Mouse (Mus musculus) mature B cell (primary cell): ENCODE measurements around the gene Zfp52.

Experiments
- in situ Hi-C: fragments of 300-500 bp; cut with MboI; formaldehyde crosslinking; loops from 2 replicates; pipeline ENCODE4 v1.14.3; 2019

The Zfp52 gene

DNA sequence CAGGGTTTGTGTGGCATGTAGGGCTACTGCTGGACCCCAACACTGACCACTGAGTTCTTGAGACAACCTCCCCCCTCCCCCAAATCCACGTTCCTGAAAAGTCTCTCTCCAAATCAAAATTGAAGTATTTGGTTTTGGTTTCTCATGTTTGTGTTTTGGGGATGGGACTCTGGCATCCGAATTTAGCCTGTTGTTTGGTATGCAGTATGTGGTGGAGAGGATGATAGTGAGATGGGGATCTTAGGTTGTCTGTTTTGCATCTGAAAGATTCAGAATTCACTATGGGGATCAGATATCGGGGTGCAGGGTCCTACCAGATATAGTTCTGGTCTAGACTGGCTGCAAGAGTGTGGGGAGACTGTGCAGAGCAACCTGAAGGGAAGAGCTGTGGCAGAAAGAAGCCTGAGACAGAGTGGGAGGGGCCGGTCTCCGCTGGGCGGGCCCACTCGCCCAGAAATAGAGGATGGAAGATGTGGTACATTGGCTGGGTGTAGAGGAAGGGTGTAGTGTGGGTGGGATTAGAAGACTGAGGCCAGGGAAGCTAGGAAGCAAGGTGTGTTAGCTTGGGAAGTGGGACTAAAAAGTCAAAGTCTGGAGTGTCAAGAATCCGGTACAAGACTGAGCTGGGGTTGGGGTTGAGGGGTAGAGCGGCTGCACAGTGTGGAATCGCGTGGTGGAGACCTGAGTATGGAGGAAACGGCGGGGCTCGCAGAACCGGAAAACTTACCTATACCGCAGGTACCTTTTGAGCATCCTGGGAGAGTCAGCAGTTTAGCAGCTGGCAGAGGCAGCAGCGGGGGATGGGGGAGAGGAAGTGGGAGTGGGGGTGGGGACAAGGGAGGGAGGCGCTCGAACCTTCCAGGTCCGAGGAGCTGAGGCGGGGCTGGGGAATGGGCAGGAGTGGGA, at the start of gene Zfp52:
TSS of gene Zfp52 (plus strand) at position 444 of the 906 bp plus-strand sequence.
- in situ Hi-C loops = no loop called here

DNA sequence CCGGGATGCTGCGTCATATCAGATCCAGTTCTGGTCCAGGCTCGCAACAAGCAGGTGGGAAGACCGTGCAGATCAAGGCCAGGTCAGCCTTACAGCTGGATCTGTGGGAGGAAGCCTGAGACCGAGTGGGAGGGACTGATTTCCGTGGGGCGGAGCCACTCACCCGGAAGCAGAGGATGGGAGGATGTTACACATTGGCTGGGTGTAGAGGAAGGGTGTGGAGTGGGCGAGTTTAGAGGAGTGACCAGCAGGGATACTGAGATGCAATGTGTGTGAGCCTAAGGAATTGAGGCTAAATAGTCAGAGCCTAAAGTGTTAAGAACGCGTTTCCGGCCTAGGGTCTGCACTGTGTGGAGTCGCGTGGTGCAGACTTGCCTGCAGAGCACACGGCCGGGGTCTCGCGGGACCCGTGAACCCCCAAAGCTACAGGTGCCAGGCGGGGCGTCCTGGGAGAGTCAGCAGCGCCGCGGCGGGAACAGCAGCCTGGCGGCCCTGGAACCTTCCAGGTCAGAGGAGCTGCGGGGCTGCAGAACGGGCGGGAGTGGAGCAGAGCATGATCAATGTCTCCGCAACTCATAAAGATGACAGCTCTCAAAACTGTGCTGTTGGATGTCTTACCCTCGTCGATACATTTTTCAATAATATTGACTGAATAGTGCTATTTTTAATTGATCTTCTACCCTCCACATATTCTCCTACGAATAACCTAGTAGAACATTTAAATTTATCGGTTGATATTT, 46.4 kb upstream of the Zfp52 start, which contains the start of gene Zfp53:
TSS of gene Zfp53 (plus strand) at position 239 of the 740 bp plus-strand sequence.
- in situ Hi-C loops = no loop called here

DNA sequence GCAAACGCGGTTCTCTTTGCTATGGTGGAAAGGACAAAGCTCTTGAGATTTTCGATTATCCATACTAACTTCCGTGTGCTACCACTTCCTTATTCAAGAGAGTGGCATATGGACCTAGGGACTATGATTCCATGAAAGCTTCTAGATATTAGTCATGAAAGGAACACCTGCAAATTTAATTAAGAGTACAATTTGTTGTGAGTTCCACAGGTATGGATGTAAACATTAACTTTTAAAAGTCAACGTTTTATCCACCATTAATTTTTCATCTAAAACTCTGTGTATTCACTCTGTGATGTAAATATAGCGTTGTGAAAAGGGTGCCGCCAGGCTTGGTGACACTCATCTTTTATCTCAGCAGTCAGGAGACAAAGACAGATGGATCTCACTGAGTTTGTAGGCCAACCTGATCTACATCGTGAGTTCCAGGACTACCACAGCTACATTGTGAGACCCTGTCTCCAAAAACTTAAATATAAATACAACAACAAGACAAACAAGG, 45.8 kb upstream of the Zfp52 start:
- in situ Hi-C loops = no loop called here

DNA sequence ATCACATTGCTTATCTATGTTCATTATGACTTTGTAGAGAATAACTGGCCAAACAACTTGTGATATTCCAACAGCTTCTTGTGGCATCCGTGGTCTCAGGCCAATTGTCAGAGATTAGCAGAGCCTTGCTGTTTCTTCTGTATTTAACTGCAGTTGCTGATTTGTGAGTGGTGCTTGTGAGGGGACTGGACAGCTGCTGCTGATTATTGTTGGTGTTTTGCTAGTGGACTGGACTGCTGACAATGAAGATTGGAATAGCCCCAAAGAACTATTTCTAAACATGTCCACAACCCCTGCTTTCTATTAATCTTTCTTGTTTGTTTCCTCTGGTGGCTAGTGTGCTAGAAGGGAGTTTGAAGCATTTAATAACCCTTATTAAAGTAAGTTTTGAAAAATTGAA, 34.0 kb upstream of the Zfp52 start:
- in situ Hi-C loops = no loop called here

DNA sequence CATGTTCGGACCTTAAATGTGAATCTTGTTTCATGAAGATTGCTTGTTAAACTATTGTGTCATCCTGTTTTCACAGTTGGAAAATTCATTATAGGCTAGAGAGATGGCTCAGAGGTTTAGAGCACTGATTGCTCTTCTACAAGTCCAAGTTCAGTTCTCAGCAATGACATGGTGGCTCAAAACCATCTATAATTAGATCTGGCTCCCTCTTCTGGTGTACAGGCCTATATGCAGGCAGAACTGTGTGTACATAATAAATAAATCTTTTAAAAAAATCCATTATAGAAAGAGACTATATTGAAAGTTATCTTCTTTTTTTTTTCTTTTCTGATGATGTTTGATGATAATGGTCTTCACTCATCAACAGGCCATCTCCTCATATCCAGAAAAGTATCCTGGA, 30.8 kb upstream of the Zfp52 start:
- in situ Hi-C loops = no loop called here

DNA sequence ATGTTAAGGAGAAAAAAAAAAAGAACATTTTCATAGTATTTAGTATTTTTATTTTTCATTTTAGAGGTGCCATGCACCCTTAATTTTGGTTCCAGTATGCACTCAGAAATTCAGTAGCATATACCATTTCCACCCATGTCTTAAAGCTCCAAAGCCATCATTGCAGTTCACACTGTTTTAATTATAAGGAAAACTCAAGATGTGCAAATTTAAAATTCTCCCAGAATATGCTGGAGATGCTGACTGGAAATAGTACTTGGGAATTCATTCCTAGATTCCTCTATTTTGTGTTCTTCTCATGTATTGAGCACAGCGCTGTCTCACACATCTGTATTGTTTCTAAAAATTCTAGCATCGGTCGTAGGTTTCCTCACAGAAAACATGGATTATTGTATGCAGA, 29.1 kb upstream of the Zfp52 start:
- in situ Hi-C loops = no loop called here

DNA sequence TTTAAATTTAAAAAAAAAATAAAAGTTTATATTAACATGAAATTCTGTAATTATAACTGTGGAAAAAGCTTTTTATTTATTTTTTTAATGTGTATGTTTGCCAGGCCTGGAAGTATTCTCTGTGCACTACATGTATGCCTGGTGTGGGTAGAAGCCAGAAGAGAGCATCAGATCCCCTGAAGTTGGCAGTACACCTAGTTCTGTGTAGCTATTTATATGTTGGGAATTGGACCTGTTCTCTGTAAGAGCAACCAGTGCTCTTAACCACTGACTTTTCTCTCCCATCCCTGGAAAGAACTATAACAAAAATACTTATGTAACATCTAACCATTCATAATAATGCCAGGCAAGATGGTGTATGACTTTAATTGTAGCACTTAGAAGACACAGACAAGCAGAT, 25.6 kb upstream of the Zfp52 start:
- in situ Hi-C loops = loop anchor here (10.0 kb wide), 1 partner anchor 235 kb away; no protein-coding TSS in a partner anchor

DNA sequence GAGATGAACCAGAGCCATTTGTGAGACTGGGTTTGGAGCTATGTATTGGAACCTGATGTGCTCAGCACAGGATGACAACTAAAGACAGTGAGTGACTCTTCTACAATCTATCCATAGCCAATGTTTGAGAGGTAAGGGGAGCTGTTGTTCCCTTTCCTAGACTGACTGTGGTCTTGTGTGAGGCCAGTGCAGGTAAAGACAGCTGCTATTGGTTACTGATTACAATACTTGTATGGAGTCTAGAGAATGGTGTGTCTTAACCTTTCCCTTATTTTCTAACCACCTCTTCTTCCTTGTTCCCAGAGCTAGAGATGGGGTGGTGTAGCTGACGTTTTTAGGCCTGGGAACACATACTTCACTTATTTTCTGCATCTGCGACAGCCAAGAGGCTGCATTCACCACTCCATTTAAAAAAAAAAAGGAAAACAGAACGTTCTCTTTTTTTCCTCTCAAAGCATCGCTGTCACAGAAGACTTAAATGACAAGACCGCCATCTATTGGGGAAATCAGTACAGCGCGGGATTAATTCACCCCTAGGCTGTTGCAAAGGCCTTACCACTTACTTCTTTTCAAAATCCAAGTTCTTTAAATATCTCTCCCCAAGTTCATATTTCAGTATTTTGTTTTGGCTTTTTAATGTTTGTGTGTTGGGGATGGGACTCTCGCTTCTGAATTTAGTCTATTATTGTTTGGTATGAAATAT, 19.8 kb upstream of the Zfp52 start:
- in situ Hi-C loops = loop anchor here (10.0 kb wide), 1 partner anchor 241 kb away; no protein-coding TSS in a partner anchor

DNA sequence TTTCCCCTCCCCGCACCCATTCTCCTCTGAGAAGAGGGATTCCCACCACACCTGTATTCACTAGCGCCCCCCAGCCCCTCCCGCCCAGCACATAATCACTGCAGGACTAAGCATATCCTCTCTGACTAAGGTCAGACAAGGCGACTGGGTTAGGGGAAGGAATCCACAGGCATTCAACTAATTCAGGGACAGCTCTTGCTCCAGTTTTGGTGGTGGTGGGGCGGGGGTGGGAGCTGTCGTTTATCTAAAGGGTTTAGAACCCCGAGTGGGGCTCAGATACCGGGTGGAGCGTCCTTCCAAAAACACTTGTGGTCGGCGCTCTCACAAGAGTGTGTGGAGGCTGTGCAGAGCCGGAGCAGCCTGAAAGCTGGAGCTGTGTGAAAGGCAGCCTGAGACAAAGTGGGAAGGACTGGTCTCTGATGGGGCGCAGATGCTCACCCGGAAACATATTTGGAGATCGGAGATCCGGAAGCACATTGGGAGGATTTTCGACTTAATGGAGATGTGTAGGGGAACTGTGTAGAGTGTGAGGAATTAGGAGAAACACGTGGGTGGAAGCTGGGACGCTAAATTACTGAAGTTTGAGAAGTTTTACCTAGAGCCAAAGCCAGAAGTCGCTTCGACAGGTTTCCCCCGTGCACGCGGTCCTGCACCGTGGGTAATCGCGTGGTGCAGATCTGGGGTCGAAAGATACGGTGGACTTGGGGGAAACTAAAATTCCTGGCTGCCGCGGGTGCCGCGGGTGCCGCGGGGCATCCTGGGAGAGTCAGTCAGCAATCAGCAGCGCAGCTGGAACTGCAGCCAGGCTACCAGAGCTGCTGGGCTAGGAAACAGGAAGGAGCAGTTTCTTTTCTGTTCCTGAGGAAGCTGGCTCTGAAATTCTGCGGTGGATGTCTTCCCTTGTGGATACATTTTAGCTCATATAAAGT, 18.9 kb upstream of the Zfp52 start:
- in situ Hi-C loops = loop anchor here (10.0 kb wide), 1 partner anchor 242 kb away; no protein-coding TSS in a partner anchor

DNA sequence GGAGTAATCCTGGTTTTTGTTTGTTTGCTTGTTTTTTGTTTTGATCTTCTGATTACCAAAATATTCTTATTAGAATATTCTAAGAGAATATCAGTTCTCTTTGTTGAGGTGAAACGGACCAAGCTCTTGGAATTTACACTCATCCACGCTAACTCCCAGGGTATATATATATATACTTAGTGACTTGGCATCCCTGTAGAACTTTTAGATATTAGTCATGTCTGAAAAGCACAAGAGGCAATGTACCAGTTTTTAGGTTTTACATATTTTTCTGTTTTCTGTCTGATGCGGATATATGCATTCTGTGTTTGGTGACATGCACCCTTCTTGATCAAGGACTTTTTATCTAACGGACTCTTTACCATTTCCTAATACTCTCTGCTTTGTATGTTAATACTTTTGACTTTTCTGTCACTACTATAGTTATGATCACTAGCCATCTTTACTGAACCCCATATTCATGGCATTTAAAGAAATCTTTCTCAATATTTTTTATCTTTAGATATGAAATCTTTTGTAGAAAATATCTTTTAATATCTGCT, 18.1 kb upstream of the Zfp52 start:
- in situ Hi-C loops = loop anchor here (10.0 kb wide), 1 partner anchor 242 kb away; no protein-coding TSS in a partner anchor

DNA sequence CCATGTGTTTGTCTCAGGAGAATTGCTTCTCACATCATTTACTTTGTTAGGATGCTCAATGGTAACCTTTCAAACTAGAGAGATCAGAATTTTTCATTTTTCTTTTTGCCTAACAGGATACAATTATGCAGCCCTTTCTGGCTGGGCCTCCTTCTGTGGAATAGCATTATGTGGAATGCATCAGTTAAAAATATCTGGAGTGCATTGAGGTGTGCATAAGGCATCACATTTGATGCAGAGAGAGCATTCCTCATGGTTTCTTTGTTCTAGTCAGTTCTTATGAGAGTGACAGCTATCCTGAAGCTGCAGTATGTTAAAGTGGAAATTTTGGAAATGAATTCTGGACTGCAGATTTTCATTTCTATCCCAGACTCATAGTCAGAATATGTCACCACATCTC, 9.1 kb upstream of the Zfp52 start:
- in situ Hi-C loops = no loop called here

DNA sequence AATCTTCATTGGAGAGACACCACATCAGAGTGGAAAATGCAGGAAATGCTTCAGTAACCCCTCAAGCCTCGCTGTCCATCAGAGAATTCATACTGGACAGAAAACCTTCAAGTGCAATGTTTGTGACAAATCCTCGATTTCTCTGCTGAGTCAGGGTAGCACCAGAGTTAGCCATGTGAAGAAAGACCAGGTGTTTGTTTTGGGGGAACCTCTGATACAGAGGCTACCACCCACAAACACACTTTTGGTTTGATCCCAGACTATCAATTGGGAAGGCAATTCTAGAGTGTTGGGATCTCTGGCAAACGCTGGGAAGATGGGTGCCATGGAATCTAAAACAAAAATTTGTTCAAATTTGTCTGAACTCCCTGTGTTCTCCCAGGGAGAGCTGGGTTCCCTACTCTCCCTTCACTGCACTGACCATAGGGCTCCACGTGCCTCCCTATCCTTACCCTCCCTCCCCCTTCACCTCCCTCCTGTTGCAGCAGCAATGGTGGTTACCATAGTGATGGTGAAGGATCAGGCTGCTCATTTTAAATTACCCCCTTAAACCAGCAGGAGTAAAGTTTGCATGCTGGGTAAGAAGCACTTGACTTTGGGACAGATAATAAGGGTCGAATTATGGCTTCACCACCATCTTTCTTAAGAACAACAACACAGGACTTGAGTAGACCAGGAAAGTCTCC, 4.6 kb upstream of the Zfp52 start:
- in situ Hi-C loops = no loop called here

DNA sequence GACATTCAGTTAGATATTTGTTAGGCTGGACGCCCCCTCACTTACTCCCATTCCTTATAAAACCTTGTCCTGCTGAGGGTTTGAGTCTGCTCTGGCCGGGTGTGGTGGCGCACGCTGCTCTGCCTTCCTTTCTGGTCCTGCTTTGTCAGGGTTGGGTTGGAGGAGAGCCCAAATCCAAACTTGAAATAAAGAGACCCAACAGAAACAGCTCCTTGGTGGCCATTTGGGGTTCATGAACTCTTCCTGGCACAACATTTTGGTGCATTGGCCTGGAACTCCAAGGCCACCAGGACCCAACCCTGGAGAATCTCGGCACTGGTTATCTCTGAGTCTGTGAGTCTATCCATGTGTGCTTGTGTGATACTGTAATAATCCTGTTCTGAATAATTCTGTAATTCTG, 3.7 kb upstream of the Zfp52 start:
- in situ Hi-C loops = no loop called here

DNA sequence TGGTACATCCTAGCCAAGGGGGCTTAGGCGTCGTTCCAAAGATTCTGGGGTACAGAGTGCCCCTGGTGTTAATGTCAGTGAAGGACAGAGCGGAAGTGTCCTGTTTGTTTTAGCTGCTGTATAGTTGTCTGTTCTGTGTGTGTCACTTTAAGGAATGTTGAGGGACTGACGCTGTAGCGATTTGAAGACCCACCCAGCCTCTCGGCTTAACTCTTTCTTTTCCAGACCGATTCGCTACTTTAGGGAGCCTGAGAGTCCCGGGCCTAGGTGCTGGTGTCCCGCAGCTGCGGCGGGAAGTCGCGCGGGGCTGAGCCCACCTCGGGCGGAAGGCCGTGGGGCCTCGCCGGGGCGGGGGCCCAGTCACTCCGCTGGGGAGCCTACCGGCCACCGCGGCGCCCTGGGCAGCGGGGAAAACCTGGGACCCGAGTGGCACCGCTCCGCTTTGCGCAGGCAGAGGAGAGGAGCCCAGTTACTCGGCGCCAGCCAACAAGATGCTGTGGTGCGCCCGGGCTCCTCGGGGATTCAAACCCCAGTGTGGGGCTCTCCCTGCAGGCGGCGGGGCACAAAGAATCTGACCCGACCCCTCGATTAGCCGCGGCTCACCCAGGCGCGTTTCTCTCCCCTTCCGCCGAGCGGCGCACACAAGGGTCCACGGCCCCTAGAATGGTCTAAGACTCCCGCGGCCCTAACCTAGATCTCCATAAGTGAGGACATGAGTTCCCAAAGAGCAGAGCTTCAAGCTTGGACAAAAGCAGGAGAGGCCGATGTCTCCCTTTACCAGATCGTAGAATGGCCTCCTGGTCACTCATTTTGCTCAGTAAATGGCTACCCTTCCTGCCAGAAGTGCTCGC, 3.0 kb upstream of the Zfp52 start:
- in situ Hi-C loops = no loop called here

DNA sequence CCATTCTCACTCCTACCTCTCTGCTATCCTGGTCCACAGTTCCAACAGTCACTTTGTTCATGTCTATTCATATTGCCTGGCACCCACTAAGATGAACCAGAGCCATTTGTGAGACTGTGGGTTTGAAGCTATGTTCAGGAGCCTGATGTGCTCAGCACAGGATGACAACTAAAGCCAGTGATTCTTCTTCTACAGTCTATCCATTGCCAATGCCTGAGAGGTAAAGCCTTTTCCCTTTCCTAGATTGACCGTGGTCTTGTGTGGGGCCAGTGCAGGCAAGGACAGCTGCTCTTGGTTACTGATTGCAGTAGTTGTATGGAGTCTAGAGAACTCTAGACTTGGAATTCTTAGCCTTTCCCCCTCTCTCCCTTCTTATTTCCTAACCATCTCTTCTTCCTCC, 1.4 kb upstream of the Zfp52 start:
- in situ Hi-C loops = no loop called here

DNA sequence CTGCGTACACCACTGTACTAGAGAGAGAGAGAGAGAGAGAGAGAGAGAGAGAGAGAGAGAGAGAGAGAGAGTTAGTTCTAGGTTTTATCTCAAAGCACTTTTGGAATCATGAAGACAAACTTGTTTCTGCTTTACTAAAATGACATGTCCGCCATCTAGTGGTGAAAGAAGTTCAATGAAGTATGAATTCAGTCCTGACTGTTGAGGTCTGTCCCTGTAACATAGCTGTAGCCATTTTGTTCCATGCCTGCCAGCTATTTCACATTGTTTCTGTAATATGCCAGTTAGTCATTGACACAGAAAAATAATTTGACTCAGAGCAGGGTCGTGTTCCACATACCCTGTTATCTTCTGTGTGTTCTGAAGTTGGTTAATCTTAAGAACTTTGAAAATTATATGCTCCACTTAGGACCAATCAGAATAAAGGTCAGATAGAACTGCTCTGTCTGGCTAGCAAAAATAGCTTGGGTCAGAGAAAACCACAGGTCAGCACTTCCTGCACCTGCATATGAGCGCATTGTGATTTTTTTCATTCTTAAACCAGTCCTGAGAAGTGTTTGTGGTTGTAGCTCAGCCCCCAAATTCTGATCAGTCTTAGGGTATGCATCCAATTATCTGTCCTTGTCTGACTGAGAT, 761 bp upstream of the Zfp52 start:
- in situ Hi-C loops = no loop called here

DNA sequence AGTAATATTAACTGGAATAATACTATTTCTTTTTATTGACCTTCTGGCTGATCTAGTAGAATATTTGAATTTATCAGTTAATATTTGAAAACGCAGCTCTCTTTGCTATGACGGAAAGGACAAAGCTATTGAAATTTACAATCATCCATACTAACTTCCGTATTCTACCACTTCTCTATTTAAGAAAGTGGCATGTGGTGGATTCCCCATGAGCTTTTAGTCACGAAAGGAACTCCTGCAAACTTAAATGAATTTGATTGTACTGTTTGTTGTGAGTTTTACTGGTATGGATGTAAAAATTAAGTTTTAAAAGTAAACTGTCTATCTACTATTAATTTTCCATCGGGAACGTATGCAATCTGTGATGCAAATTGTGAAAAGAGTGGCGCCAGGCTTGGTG, 757 bp downstream of the Zfp52 start:
- in situ Hi-C loops = no loop called here

DNA sequence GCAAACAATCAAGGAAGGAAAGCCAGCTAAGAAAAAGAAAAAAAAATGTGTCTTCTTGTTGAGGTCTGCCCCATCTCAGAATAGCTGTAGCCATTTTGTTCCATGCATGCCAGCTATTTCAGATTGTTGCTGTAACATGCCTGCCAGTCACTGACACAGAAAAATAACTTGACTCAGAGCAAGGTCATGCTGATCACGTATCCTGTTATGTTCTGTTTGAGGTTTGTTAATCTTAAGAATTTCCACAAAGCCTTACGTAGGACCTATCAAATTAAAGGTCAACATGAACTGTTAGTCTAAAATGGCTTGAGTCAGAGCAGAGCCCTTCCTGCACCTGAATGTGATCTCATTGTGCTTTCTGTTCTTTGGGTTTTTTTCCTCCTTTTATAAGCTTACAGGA, 1.3 kb downstream of the Zfp52 start:
- in situ Hi-C loops = no loop called here

DNA sequence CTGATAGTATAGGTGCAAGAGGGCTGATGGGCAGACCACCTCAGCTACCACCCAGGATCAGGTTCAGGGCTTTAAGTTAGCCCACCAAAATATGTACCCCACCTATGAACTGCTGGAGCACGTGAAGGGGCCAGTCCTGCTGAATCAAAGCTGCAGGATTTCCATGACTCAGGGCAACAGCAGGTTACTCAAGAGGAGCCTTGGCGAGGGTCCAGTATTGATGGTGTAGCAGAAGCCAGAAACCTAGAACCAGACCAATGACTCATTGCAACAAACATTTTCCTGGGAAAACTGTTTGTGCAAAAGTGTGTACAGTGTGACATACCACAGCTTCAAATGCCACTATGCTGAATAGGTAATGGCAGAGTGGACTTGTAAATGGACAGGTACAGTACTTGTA, 22.5 kb downstream of the Zfp52 start:
- in situ Hi-C loops = no loop called here
